Mouse (Mus musculus): Measurements from ENCODE around the gene Hnrnpr. TPM values are rescaled to one million over a fixed set of nuclear protein-coding genes. Genes with fewer than 3 reads are reported as not detected.

Hnrnpr gene
- polyA plus RNA-seq, 1 experiment = 38.4 TPM

DNA sequence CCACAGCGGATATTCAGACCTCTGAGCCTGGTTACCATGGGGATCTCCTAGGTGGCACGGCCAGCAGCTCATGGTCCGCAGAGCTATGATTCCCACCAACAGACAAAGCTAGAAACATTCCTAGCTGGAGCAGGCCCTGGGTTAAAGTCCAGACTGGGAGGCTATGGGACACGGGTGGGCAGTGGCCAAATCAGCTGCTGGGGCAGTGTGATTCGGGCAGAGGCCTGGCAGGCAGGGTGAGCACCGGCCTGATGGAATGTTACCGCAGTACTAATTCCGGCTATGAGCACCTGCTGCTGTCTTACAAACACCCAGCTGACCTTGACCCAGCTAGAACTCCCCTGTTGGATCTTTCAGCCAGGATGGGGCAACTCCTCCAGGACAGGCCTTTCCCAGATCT, 40.1 kb upstream of the Hnrnpr start:
- Histone ChIP-seq H3K27me3 (ENCODE audit: control insufficient read depth, insufficient read depth, insufficient read length) (peaks cover 15% of the 10 kb centered on the region), H3K79me3 (ENCODE audit: low read depth) (no peaks in the 10 kb centered on the region), H3ac (ENCODE audit: control insufficient read depth, insufficient read length, low read depth) (no peak overlapping the region), H3K4me3 (ENCODE audit: insufficient read depth, poor library complexity, severe bottlenecking) (no peak overlapping the region), H3K36me3 (ENCODE audit: control insufficient read depth, insufficient read depth) (no peaks in the 10 kb centered on the region), H3K79me2 (ENCODE audit: control insufficient read depth, insufficient read depth) (no peaks in the 10 kb centered on the region)
- TF ChIP-seq MYOD1 (IDR thresholded peaks at IDR 0.05; ENCODE audit: control insufficient read depth, insufficient read length, low read depth) = no peak
- TF ChIP-seq MYOG (IDR thresholded peaks at IDR 0.05; ENCODE audit: control insufficient read depth, extremely low read depth, insufficient read length) = no peak
- no peak for TF ChIP-seq CEBPB (IDR thresholded peaks at IDR 0.05; ENCODE audit: low read depth)
- TF ChIP-seq FOSL1 (IDR thresholded peaks at IDR 0.05; ENCODE audit: insufficient read depth, low read length, poor library complexity, severe bottlenecking) = no peak
- TF ChIP-seq MAX (IDR thresholded peaks at IDR 0.05) = no peak
- no peak for TF ChIP-seq USF1 (IDR thresholded peaks at IDR 0.05; ENCODE audit: low read depth)
- no peak for TF ChIP-seq CTCF (IDR thresholded peaks at IDR 0.05; ENCODE audit: control insufficient read depth, insufficient read depth, insufficient read length)

GRCm38 (mm10) chr4:136281097-136281496, 29.6 kb upstream of the Hnrnpr start:
- Histone ChIP-seq H3K36me3 (ENCODE audit: control insufficient read depth, insufficient read depth) (no peaks in the 10 kb centered on the region), H3ac (ENCODE audit: control insufficient read depth, insufficient read length, low read depth) (no peak overlapping the region), H3K27me3 (ENCODE audit: control insufficient read depth, insufficient read depth, insufficient read length) (peaks cover 10% of the 10 kb centered on the region), H3K4me3 (ENCODE audit: insufficient read depth, poor library complexity, severe bottlenecking) (no peak overlapping the region), H3K79me2 (ENCODE audit: control insufficient read depth, insufficient read depth) (no peaks in the 10 kb centered on the region), H3K79me3 (ENCODE audit: low read depth) (no peaks in the 10 kb centered on the region)
- no peak for TF ChIP-seq MYOD1 (IDR thresholded peaks at IDR 0.05; ENCODE audit: control insufficient read depth, insufficient read length, low read depth)
- TF ChIP-seq CEBPB (IDR thresholded peaks at IDR 0.05; ENCODE audit: low read depth) = no peak
- TF ChIP-seq MAX (IDR thresholded peaks at IDR 0.05) = no peak

GRCm38 (mm10) chr4:136281611-136282010, 29.1 kb upstream of the Hnrnpr start:
- peaks cover 9% of the 10 kb centered on the region for H3K27me3 ChIP-seq (ENCODE audit: control insufficient read depth, insufficient read depth, insufficient read length)
- peaks cover 5% of the 10 kb centered on the region for H3K79me3 ChIP-seq (ENCODE audit: low read depth)
- H3K36me3 ChIP-seq (ENCODE audit: control insufficient read depth, insufficient read depth) = no peaks in the 10 kb centered on the region
- peaks cover 5% of the 10 kb centered on the region for H3K79me2 ChIP-seq (ENCODE audit: control insufficient read depth, insufficient read depth)
- TF ChIP-seq MYOD1 (IDR thresholded peaks at IDR 0.05; ENCODE audit: control insufficient read depth, insufficient read length, low read depth) (no peak), MAX (IDR thresholded peaks at IDR 0.05) (no peak), CEBPB (IDR thresholded peaks at IDR 0.05; ENCODE audit: low read depth) (no peak), MYOG (IDR thresholded peaks at IDR 0.05; ENCODE audit: control insufficient read depth, extremely low read depth, insufficient read length) (no peak), USF1 (IDR thresholded peaks at IDR 0.05; ENCODE audit: low read depth) (no peak), FOSL1 (IDR thresholded peaks at IDR 0.05; ENCODE audit: insufficient read depth, low read length, poor library complexity, severe bottlenecking) (no peak), CTCF (IDR thresholded peaks at IDR 0.05; ENCODE audit: control insufficient read depth, insufficient read depth, insufficient read length) (no peak)
- no peak overlapping the region for H3ac ChIP-seq (ENCODE audit: control insufficient read depth, insufficient read length, low read depth)
- H3K4me3 ChIP-seq (ENCODE audit: insufficient read depth, poor library complexity, severe bottlenecking) = no peak overlapping the region

DNA sequence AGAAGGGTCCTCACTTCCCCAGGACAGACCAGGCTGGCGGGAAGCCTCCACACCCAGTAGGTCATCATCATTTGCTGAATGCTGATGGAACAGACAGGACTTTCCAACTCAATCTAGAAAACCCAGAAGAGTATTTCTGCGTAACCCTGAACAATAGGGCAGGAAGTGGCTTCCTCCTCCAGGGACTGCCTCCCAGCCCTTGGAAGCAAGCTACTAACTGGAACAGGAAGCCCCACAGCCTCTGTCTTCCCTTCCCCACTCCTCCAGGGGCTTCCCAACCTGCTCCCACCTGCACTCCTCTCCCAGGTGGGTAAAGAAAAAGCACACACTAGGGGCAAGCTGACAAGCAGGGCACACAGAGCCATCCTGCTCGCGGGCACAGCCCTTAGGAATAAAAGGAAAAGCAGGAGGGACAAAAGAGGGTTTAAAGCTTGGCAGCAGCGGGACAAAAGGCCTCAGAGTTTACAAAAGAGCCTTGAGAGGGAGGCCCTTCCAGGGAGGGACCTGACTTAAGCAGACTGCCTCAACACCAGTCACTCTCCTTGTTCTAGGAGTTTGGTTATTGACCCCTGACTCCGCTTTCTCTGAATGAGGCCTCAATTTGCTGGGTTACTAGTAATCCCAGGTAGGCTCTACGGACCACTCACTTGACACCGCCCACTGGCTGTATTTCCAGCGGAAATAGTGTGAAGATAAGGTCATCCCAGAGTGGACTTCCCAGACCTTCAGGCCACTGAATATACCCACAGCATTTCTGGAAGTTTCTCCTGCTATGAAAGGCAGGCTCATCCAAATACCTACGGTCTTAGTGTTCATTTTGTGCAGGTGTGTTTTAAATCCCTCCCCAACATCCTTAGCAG, 27.9 kb upstream of the Hnrnpr start:
- Histone ChIP-seq H3K27me3 (ENCODE audit: control insufficient read depth, insufficient read depth, insufficient read length) (no peaks in the 10 kb centered on the region), H3K4me3 (ENCODE audit: insufficient read depth, poor library complexity, severe bottlenecking) (no peak overlapping the region), H3K79me3 (ENCODE audit: low read depth) (peaks cover 15% of the 10 kb centered on the region), H3K79me2 (ENCODE audit: control insufficient read depth, insufficient read depth) (peaks cover 17% of the 10 kb centered on the region), H3ac (ENCODE audit: control insufficient read depth, insufficient read length, low read depth) (no peak overlapping the region), H3K36me3 (ENCODE audit: control insufficient read depth, insufficient read depth) (peaks cover 9% of the 10 kb centered on the region)
- no peak for TF ChIP-seq MAX (IDR thresholded peaks at IDR 0.05)
- no peak for TF ChIP-seq MYOD1 (IDR thresholded peaks at IDR 0.05; ENCODE audit: control insufficient read depth, insufficient read length, low read depth)
- no peak for TF ChIP-seq CTCF (IDR thresholded peaks at IDR 0.05; ENCODE audit: control insufficient read depth, insufficient read depth, insufficient read length)
- TF ChIP-seq FOSL1 (IDR thresholded peaks at IDR 0.05; ENCODE audit: insufficient read depth, low read length, poor library complexity, severe bottlenecking) = no peak
- TF ChIP-seq USF1 (IDR thresholded peaks at IDR 0.05; ENCODE audit: low read depth) = no peak
- no peak for TF ChIP-seq CEBPB (IDR thresholded peaks at IDR 0.05; ENCODE audit: low read depth)
- no peak for TF ChIP-seq MYOG (IDR thresholded peaks at IDR 0.05; ENCODE audit: control insufficient read depth, extremely low read depth, insufficient read length)

DNA sequence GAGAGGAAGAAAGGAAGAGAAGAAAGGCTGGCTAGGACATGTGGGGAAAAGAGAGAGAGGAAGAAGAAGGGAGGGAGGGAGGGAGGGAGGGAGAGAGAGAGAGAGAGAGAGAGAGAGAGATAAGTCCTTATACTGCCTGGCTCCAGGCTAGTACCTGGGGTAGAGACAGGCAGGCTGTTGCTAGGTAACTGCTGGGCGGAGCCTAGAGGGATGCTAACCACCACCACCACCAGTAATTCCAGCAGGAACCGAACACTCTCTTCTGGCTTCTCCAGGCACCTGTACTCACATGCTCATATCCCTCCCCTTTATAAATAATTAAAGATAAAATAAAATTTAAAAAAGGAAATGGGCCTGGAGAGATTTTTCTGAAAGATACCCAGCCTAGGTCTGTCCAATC, 27.0 kb upstream of the Hnrnpr start:
- Histone ChIP-seq H3K79me2 (ENCODE audit: control insufficient read depth, insufficient read depth) (peaks cover 25% of the 10 kb centered on the region), H3K27me3 (ENCODE audit: control insufficient read depth, insufficient read depth, insufficient read length) (no peaks in the 10 kb centered on the region), H3K4me3 (ENCODE audit: insufficient read depth, poor library complexity, severe bottlenecking) (no peak overlapping the region), H3K36me3 (ENCODE audit: control insufficient read depth, insufficient read depth) (peaks cover 18% of the 10 kb centered on the region), H3ac (ENCODE audit: control insufficient read depth, insufficient read length, low read depth) (no peak overlapping the region), H3K79me3 (ENCODE audit: low read depth) (peaks cover 15% of the 10 kb centered on the region)
- TF ChIP-seq FOSL1 (IDR thresholded peaks at IDR 0.05; ENCODE audit: insufficient read depth, low read length, poor library complexity, severe bottlenecking) (no peak), CTCF (IDR thresholded peaks at IDR 0.05; ENCODE audit: control insufficient read depth, insufficient read depth, insufficient read length) (no peak), MYOD1 (IDR thresholded peaks at IDR 0.05; ENCODE audit: control insufficient read depth, insufficient read length, low read depth) (no peak), MYOG (IDR thresholded peaks at IDR 0.05; ENCODE audit: control insufficient read depth, extremely low read depth, insufficient read length) (no peak), CEBPB (IDR thresholded peaks at IDR 0.05; ENCODE audit: low read depth) (no peak), USF1 (IDR thresholded peaks at IDR 0.05; ENCODE audit: low read depth) (no peak), MAX (IDR thresholded peaks at IDR 0.05) (no peak)

Measured in C2C12 (cell line).